Mouse (Mus musculus): Measurements from ENCODE around the gene Myf6.

- no peak for TF ChIP-seq CTCF (IDR thresholded peaks at IDR 0.05; ENCODE audit: low read depth, low read length)
- TF ChIP-seq EP300 (IDR thresholded peaks at IDR 0.05; ENCODE audit: insufficient read depth, low read depth, low read length), result no peak
- no peak for TF ChIP-seq POLR2A (IDR thresholded peaks at IDR 0.05; ENCODE audit: insufficient read depth, low read length)
Observed at GRCm38 (mm10) chr10:107492867-107493579, 1.5 kb downstream of the Myf6 start.

Measured in ES-Bruce4 (cell line).